Mouse (Mus musculus): ENCODE measurements around the gene Pabpn1l. TPM values are rescaled to one million over a fixed set of nuclear protein-coding genes. Genes with fewer than 3 reads are reported as not detected.

Pabpn1l gene
- total RNA-seq, 1 experiment, result not detected

DNA sequence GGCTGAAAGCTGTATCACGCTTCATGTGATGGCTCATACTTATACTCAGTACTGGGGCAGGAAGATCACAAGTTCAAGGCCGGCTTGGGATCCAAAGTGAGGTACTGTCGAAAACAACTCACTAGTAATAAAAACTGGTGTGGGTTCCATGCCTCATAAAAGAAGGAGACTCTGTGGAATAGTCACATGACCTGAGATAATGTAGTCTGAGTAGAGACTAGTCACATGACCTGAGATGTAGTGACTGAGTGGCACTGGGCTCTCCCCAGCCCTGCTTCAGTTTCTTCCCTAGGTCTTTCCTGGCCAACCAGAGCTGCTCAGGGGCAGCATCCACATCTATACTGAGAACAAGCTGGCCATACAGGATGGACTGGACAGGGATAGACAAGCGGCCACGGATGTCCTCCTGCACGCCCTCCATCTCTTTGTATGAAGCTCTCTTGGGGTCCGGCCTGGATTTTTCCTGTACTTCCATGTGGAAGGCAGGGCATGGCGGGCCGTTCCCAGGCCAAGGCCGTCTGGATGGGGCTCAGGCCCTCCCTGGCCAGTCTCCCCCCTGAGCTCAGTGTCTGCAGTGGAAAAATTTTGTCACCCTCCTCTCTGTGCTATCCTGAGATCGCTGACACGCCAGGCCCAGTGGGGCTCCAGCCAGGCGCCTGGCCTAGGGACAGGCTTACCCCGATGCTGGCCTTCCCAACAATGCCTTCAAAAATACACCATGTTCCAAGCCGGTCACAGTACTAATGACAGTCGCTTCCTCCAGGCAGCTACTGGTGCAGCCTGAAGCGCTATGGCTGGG lies 1.5 kb upstream of the Pabpn1l start:
- Histone ChIP-seq H3K36me3 (ENCODE audit: control insufficient read depth, insufficient read depth, low read length, poor library complexity, severe bottlenecking) (no peaks in the 10 kb centered on the region), H3K4me1 (ENCODE audit: control insufficient read depth in 2 of 2, insufficient read depth in 2 of 2, low read length in 2 of 2, poor library complexity in 1 of 2) (no peaks in the 10 kb centered on the region), H3K9me3 (ENCODE audit: control insufficient read depth, insufficient read depth, low read depth, low read length) (no peaks in the 10 kb centered on the region), H3K4me3 (ENCODE audit: insufficient read depth in 1 of 2, low read depth in 1 of 2, low read length in 2 of 2, poor library complexity in 1 of 2, severe bottlenecking in 1 of 2) (no peak overlapping the region), H3K9ac (ENCODE audit: insufficient read depth, low read depth, low read length, poor library complexity, severe bottlenecking) (no peak overlapping the region), H3K27ac (ENCODE audit: insufficient read depth, low read depth, low read length, poor library complexity, severe bottlenecking) (no peak overlapping the region)
- TF ChIP-seq ZC3H11A (IDR thresholded peaks at IDR 0.05; ENCODE audit: borderline replicate concordance, low read depth, low read length) (no peak), CHD2 (IDR thresholded peaks at IDR 0.05; ENCODE audit: low read depth, low read length) (no peak), ZNF384 (IDR thresholded peaks at IDR 0.05; ENCODE audit: low read depth, low read length) (no peak), HCFC1 (IDR thresholded peaks at IDR 0.05; ENCODE audit: borderline replicate concordance, insufficient read depth, low read length) (no peak), MAFK (IDR thresholded peaks at IDR 0.05; ENCODE audit: insufficient read depth, low read depth, low read length) (no peak)
- in situ Hi-C loops (cut with MboI; ENCODE audit: low sequenced_read_pairs in 2 of 2, unreplicated experiment in 2 of 2), result no loop called here
- no peak for DNase-seq (ENCODE audit: low read depth, low spot score)

GRCm38 (mm10) chr8:122620446-122620845 lies 2.1 kb downstream of the Pabpn1l start:
- no peaks in the 10 kb centered on the region for H3K9me3 ChIP-seq (ENCODE audit: control insufficient read depth, insufficient read depth, low read depth, low read length)
- H3K4me1 ChIP-seq (ENCODE audit: control insufficient read depth in 2 of 2, insufficient read depth in 2 of 2, low read length in 2 of 2, poor library complexity in 1 of 2), result no peaks in the 10 kb centered on the region
- H3K27ac ChIP-seq (ENCODE audit: insufficient read depth, low read depth, low read length, poor library complexity, severe bottlenecking), result no peak overlapping the region
- no peaks in the 10 kb centered on the region for H3K36me3 ChIP-seq (ENCODE audit: control insufficient read depth, insufficient read depth, low read length, poor library complexity, severe bottlenecking)
- in situ Hi-C loops (cut with MboI; ENCODE audit: low sequenced_read_pairs in 2 of 2, unreplicated experiment in 2 of 2), result no loop called here
- no peak overlapping the region for H3K9ac ChIP-seq (ENCODE audit: insufficient read depth, low read depth, low read length, poor library complexity, severe bottlenecking)
- TF ChIP-seq MAFK (IDR thresholded peaks at IDR 0.05; ENCODE audit: insufficient read depth, low read depth, low read length) (no peak), ZC3H11A (IDR thresholded peaks at IDR 0.05; ENCODE audit: borderline replicate concordance, low read depth, low read length) (no peak), ZNF384 (IDR thresholded peaks at IDR 0.05; ENCODE audit: low read depth, low read length) (no peak), HCFC1 (IDR thresholded peaks at IDR 0.05; ENCODE audit: borderline replicate concordance, insufficient read depth, low read length) (no peak), CHD2 (IDR thresholded peaks at IDR 0.05; ENCODE audit: low read depth, low read length) (no peak)
- DNase-seq (ENCODE audit: low read depth, low spot score), result no peak
- H3K4me3 ChIP-seq (ENCODE audit: insufficient read depth in 1 of 2, low read depth in 1 of 2, low read length in 2 of 2, poor library complexity in 1 of 2, severe bottlenecking in 1 of 2), result no peak overlapping the region

- H3K27ac ChIP-seq (ENCODE audit: insufficient read depth, low read depth, low read length, poor library complexity, severe bottlenecking), result no peak overlapping the region
- no peak for TF ChIP-seq ZNF384 (IDR thresholded peaks at IDR 0.05; ENCODE audit: low read depth, low read length)
- no peak for TF ChIP-seq CHD2 (IDR thresholded peaks at IDR 0.05; ENCODE audit: low read depth, low read length)
- no peak for TF ChIP-seq MAFK (IDR thresholded peaks at IDR 0.05; ENCODE audit: insufficient read depth, low read depth, low read length)
- TF ChIP-seq ZC3H11A (IDR thresholded peaks at IDR 0.05; ENCODE audit: borderline replicate concordance, low read depth, low read length), result no peak
- no peak for TF ChIP-seq HCFC1 (IDR thresholded peaks at IDR 0.05; ENCODE audit: borderline replicate concordance, insufficient read depth, low read length)
- no peaks in the 10 kb centered on the region for H3K4me1 ChIP-seq (ENCODE audit: control insufficient read depth in 2 of 2, insufficient read depth in 2 of 2, low read length in 2 of 2, poor library complexity in 1 of 2)
These were observed 3.7 kb downstream of the Pabpn1l start for GRCm38 (mm10) chr8:122618660-122619378.

DNA sequence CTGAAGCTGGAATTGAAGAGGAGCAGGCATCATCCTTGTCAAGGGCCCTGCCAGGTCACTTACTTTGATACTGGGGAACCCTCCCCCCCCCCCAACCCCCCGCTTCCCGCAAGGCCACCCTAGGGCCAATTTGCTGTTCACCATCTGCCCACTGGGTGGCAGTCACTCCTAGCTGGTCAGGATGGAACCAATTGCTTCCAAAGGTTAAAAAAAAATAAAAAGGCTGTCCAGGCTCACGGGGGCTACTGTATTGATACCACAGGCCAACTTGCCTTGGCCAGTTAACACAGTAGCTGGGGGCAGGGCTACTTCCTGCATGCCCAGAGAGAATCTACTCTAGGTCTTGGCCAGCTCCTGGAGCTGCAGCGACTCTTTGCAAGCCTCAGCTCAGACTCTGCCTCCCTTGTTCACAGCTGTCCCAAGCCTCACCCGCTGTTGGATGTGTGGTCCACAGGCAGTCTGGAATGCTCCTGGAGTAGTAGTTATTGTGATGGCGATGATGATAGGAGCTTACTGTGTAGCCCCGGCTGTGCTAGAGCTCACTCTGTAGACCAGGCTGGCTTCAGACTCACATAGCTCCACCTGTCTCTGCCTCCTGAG lies 4.5 kb downstream of the Pabpn1l start:
- DNase-seq (ENCODE audit: low read depth, low spot score), result no peak
- Histone ChIP-seq H3K9ac (ENCODE audit: insufficient read depth, low read depth, low read length, poor library complexity, severe bottlenecking) (no peak overlapping the region), H3K4me1 (ENCODE audit: control insufficient read depth in 2 of 2, insufficient read depth in 2 of 2, low read length in 2 of 2, poor library complexity in 1 of 2) (no peaks in the 10 kb centered on the region), H3K27ac (ENCODE audit: insufficient read depth, low read depth, low read length, poor library complexity, severe bottlenecking) (no peak overlapping the region), H3K36me3 (ENCODE audit: control insufficient read depth, insufficient read depth, low read length, poor library complexity, severe bottlenecking) (no peaks in the 10 kb centered on the region), H3K9me3 (ENCODE audit: control insufficient read depth, insufficient read depth, low read depth, low read length) (no peaks in the 10 kb centered on the region), H3K4me3 (ENCODE audit: insufficient read depth in 1 of 2, low read depth in 1 of 2, low read length in 2 of 2, poor library complexity in 1 of 2, severe bottlenecking in 1 of 2) (no peak overlapping the region)
- in situ Hi-C loops (cut with MboI; ENCODE audit: low sequenced_read_pairs in 2 of 2, unreplicated experiment in 2 of 2), result loop anchor here in 1 of 2 experiments (10.0 kb wide), 1 partner anchor 207 kb away; no protein-coding TSS in a partner anchor
- TF ChIP-seq HCFC1 (IDR thresholded peaks at IDR 0.05; ENCODE audit: borderline replicate concordance, insufficient read depth, low read length) (no peak), CHD2 (IDR thresholded peaks at IDR 0.05; ENCODE audit: low read depth, low read length) (no peak), MAFK (IDR thresholded peaks at IDR 0.05; ENCODE audit: insufficient read depth, low read depth, low read length) (no peak), ZNF384 (IDR thresholded peaks at IDR 0.05; ENCODE audit: low read depth, low read length) (peak; percentile 94), ZC3H11A (IDR thresholded peaks at IDR 0.05; ENCODE audit: borderline replicate concordance, low read depth, low read length) (0 out of 2 replicates have a peak, but pooled peaks have one; percentile 38)

More at GRCm38 (mm10) chr8:122618660-122619378, 3.7 kb downstream of the Pabpn1l start:
- Histone ChIP-seq H3K9ac (ENCODE audit: insufficient read depth, low read depth, low read length, poor library complexity, severe bottlenecking) (no peak overlapping the region), H3K4me3 (ENCODE audit: insufficient read depth in 1 of 2, low read depth in 1 of 2, low read length in 2 of 2, poor library complexity in 1 of 2, severe bottlenecking in 1 of 2) (no peak overlapping the region), H3K36me3 (ENCODE audit: control insufficient read depth, insufficient read depth, low read length, poor library complexity, severe bottlenecking) (no peaks in the 10 kb centered on the region), H3K9me3 (ENCODE audit: control insufficient read depth, insufficient read depth, low read depth, low read length) (no peaks in the 10 kb centered on the region)
- no peak for DNase-seq (ENCODE audit: low read depth, low spot score)
- in situ Hi-C loops (cut with MboI; ENCODE audit: low sequenced_read_pairs in 2 of 2, unreplicated experiment in 2 of 2), result loop anchor here in 1 of 2 experiments (10.0 kb wide), 1 partner anchor 206 kb away; no protein-coding TSS in a partner anchor

All from ES-E14 (cell line).